ENCODE assay signal across 8 mouse cellular contexts in genomic region chr2:22773549-22774180, GRCm38 (mm10). TPM values are rescaled to one million over a fixed set of nuclear protein-coding genes. Genes with fewer than 3 reads are reported as not detected.
DNase-seq lines count a peak whose midpoint lies in the region; ATAC-seq lines count a peak whose summit lies in the region.

Apbb1ip (plus strand) TSS chr2:22774094.

- peak; percentile 48 for ATAC-seq in inflammation-experienced regulatory T-cells, adult 6 months

- H3K4me3 ChIP-seq in forebrain, embryonic 10.5 days: peak within 1 kb of the TSS; percentile 55
- peak within 1 kb of the TSS; percentile 79 for H3K4me3 ChIP-seq in macrophage (ENCODE audit: inconsistent target)

- H3K79me2 ChIP-seq in macrophage (ENCODE audit: inconsistent target): peaks cover 44% of the 10 kb centered on the region

- no peaks in the 10 kb centered on the region for H3K36me3 ChIP-seq in forebrain, embryonic 10.5 days (replicated peaks)
- peaks cover 8% of the 10 kb centered on the region; the same call in 1 of the 2 replicates for H3K36me3 ChIP-seq in macrophage (ENCODE audit: inconsistent target)
- no peaks in the 10 kb centered on the region for H3K36me3 ChIP-seq in splenic B cell, adult 2 months (ENCODE audit: control insufficient read depth, insufficient read depth, low read length, poor library complexity, severe bottlenecking)

- no peaks in the 10 kb centered on the region for H3K9me3 ChIP-seq in forebrain, embryonic 10.5 days

- peak within 1 kb of the TSS; percentile 78 for H3K27ac ChIP-seq in forebrain, embryonic 10.5 days
- H3K27ac ChIP-seq in macrophage: peak within 1 kb of the TSS; percentile 97

- WGBS in forebrain, embryonic 10.5 days: 19% methylated on average over 9 of the region's 9 CpGs
- 0% methylated on average over 9 of the region's 9 CpGs for WGBS in macrophage (ENCODE audit: missing documents)

- DNase-seq in spleen, adult 18-20 months: peak; percentile 50 to 54
- DNase-seq in spleen, adult 12 weeks (ENCODE audit: low spot score): no peak
- DNase-seq in forebrain, embryonic 10.5 days (ENCODE audit: extremely low spot score, low spot score): no peak
- DNase-seq in splenic B cell, adult 2 months (ENCODE audit: low read depth, low spot score): peak; percentile 91
- DNase-seq in cerebellum, adult 18-20 months: no peak
- DNase-seq in ovary, postnatal 10 days (ENCODE audit: low spot score): no peak

- peaks cover 18% of the 10 kb centered on the region for H3K4me1 ChIP-seq in forebrain, embryonic 10.5 days

- peaks cover 36% of the 10 kb centered on the region for H3K27me3 ChIP-seq in forebrain, embryonic 10.5 days (ENCODE audit: poor library complexity, severe bottlenecking)
- H3K27me3 ChIP-seq in splenic B cell, adult 2 months (ENCODE audit: control insufficient read depth, insufficient read depth, low read length, poor library complexity, severe bottlenecking): no peaks in the 10 kb centered on the region

RNA-seq across cellular contexts. Expression of gene Apbb1ip, which starts in this region (rescaled TPM):
- polyA plus RNA-seq in forebrain, embryonic 10.5 days (2016; fragmentation: Nextera tagmentation; extraction: Ambion mirVana): 0.70 and 0.95 TPM in 2 replicates
- 100 to 1,000 TPM in 1 of 3 experiments, 10 to 100 TPM in 2; 72.1 to 121 (median 83.8) TPM for polyA plus RNA-seq in inflammation-experienced regulatory T-cells, adult 6 months (2017; shearing (Covaris generic))
- total RNA-seq in macrophage (2018; cell fraction: chromatin; rRNA removed): 100 to 1,000 TPM; 222 to 530 (median 259) TPM
- total RNA-seq in macrophage (2018; cell fraction: cytosol; rRNA removed): 100 to 1,000 TPM; 125 to 227 (median 154) TPM
- total RNA-seq in macrophage (2018; cell fraction: nucleus; rRNA removed): 100 to 1,000 TPM; 128 to 303 (median 191) TPM
- polyA plus RNA-seq in macrophage (2018): 99.7 to 351 TPM (median 202 TPM) in 3 replicates

Comparison
In these comparisons a context has a peak if more than half of its experiments do, and no peak if none do; other contexts are left out.
1. RNA of gene Apbb1ip (polyA plus RNA-seq): 99.7 to 351 TPM in macrophage and 72.1 to 121 TPM in inflammation-experienced regulatory T-cells, adult 6 months; 0.70 to 0.95 TPM in forebrain, embryonic 10.5 days; every median in the first group is over 10 times any median in the second.
2. DNase-seq: peak in spleen, adult 18-20 months (2 of 2) and splenic B cell, adult 2 months (single experiment); none in spleen, adult 12 weeks (single experiment), forebrain, embryonic 10.5 days (single experiment), cerebellum, adult 18-20 months (0 of 2) and ovary, postnatal 10 days (single experiment).